Mouse (Mus musculus): ENCODE measurements around the gene Gm13279. TPM values are rescaled to one million over a fixed set of nuclear protein-coding genes. Genes with fewer than 3 reads are reported as not detected.

Gm13279 gene
- polyA plus RNA-seq, 1 experiment from 2014 or later, result not detected

DNA sequence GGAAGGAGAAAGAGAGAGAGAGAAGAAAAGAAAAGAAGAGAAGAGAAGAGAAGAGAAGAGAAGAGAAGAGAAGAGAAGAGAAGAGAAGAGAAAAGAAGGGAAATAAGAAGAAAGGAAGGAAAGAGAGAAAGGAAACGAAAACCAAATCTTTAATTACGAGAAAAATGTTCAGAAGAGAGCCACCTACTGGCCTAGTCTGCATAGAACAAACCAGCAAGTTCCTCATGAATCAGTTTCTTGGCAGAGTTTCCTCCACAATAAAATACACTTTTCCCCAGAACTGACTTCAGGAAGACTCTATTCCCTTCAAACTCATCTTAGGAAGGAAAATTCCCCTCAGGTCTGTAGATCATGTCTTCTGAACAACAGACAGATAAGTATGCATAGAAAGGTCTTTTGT lies 48.1 kb downstream of the Gm13279 start:
- H3K27me3 ChIP-seq (replicated peaks; ENCODE audit: control insufficient read depth, insufficient read depth, low read length), result no peaks in the 10 kb centered on the region
- H3K4me3 ChIP-seq (ENCODE audit: low read depth, low read length), result no peak overlapping the region
- no peaks in the 10 kb centered on the region for H3K4me1 ChIP-seq (replicated peaks; ENCODE audit: control insufficient read depth, insufficient read depth, low read length)
- no peak overlapping the region for H3K27ac ChIP-seq (ENCODE audit: low read depth)
- 58% methylated on average over 2 of the region's 2 CpGs for WGBS
- H3K36me3 ChIP-seq (ENCODE audit: control insufficient read depth, insufficient read depth, low read length), result no peaks in the 10 kb centered on the region
- H3K9ac ChIP-seq (ENCODE audit: low read length), result no peak overlapping the region
- DNase-seq (ENCODE audit: low spot score) (no peak), ATAC-seq (replicated peaks; ENCODE audit: low FRiP score, low TSS enrichment, low read depth) (no peak)
- no peaks in the 10 kb centered on the region for H3K9me3 ChIP-seq (ENCODE audit: control insufficient read depth, low read length)
- no peak overlapping the region for H3K4me2 ChIP-seq (ENCODE audit: low read length)

Other genes starting within 250 kb of the Gm13279 start
- gene Ifna15, start 239.2 kb upstream of the Gm13279 start, polyA plus RNA-seq (2014; fragmentation: Nextera tagmentation; extraction: Ambion mirVana), result not detected in 2 replicates
- not detected in 2 replicates for gene Ifna14, start 225.6 kb upstream of the Gm13279 start, polyA plus RNA-seq (2014; fragmentation: Nextera tagmentation; extraction: Ambion mirVana)
- not detected in 2 replicates for gene Ifna9, start 205.0 kb upstream of the Gm13279 start, polyA plus RNA-seq (2014; fragmentation: Nextera tagmentation; extraction: Ambion mirVana)
- not detected in 2 replicates for gene Ifna12, start 194.0 kb upstream of the Gm13279 start, polyA plus RNA-seq (2014; fragmentation: Nextera tagmentation; extraction: Ambion mirVana)
- gene C87499, start 163.0 kb upstream of the Gm13279 start, polyA plus RNA-seq (2014; fragmentation: Nextera tagmentation; extraction: Ambion mirVana), result not detected in 2 replicates
- not detected in 2 replicates for gene Ifna13, start 152.9 kb upstream of the Gm13279 start, polyA plus RNA-seq (2014; fragmentation: Nextera tagmentation; extraction: Ambion mirVana)
- not detected in 2 replicates for gene Ifna16, start 120.5 kb upstream of the Gm13279 start, polyA plus RNA-seq (2014; fragmentation: Nextera tagmentation; extraction: Ambion mirVana)
- not detected in 2 replicates for gene Ifna2, start 113.5 kb upstream of the Gm13279 start, polyA plus RNA-seq (2014; fragmentation: Nextera tagmentation; extraction: Ambion mirVana)
- not detected in 2 replicates for gene Ifnab, start 106.0 kb upstream of the Gm13279 start, polyA plus RNA-seq (2014; fragmentation: Nextera tagmentation; extraction: Ambion mirVana)
- 0.70 and 1.2 TPM in 2 replicates for gene Gm26566, start 75.6 kb upstream of the Gm13279 start, polyA plus RNA-seq (2014; fragmentation: Nextera tagmentation; extraction: Ambion mirVana)
- 97.9 and 106 TPM in 2 replicates for gene Klhl9, start 74.9 kb upstream of the Gm13279 start, polyA plus RNA-seq (2014; fragmentation: Nextera tagmentation; extraction: Ambion mirVana)
- not detected in 2 replicates for gene Gm13271, start 42.5 kb upstream of the Gm13279 start, polyA plus RNA-seq (2014; fragmentation: Nextera tagmentation; extraction: Ambion mirVana)
- 0.22 TPM in 1 of 2 replicates, not detected in the other for gene Gm13283, start 37.3 kb upstream of the Gm13279 start, polyA plus RNA-seq (2014; fragmentation: Nextera tagmentation; extraction: Ambion mirVana)
- not detected in 2 replicates for gene Gm13290, start 23.6 kb upstream of the Gm13279 start, polyA plus RNA-seq (2014; fragmentation: Nextera tagmentation; extraction: Ambion mirVana)
- not detected in 2 replicates for gene Gm13289, start 20.5 kb upstream of the Gm13279 start, polyA plus RNA-seq (2014; fragmentation: Nextera tagmentation; extraction: Ambion mirVana)
- 0.23 TPM in 1 of 2 replicates, not detected in the other for gene Gm13272, start 17.5 kb upstream of the Gm13279 start, polyA plus RNA-seq (2014; fragmentation: Nextera tagmentation; extraction: Ambion mirVana)
- gene Ifnz, start 15.3 kb upstream of the Gm13279 start, polyA plus RNA-seq (2014; fragmentation: Nextera tagmentation; extraction: Ambion mirVana), result 0.28 TPM in 1 of 2 replicates, not detected in the other
- gene Gm13276, start 11.7 kb upstream of the Gm13279 start, polyA plus RNA-seq (2014; fragmentation: Nextera tagmentation; extraction: Ambion mirVana), result 0.48 TPM in 1 of 2 replicates, not detected in the other
- gene Gm13277, start 8.8 kb upstream of the Gm13279 start, polyA plus RNA-seq (2014; fragmentation: Nextera tagmentation; extraction: Ambion mirVana), result not detected in 2 replicates
- not detected in 2 replicates for gene Gm13278, start 5.8 kb upstream of the Gm13279 start, polyA plus RNA-seq (2014; fragmentation: Nextera tagmentation; extraction: Ambion mirVana)
- not detected in 2 replicates for gene Gm13275, start 2.9 kb upstream of the Gm13279 start, polyA plus RNA-seq (2014; fragmentation: Nextera tagmentation; extraction: Ambion mirVana)
- gene Gm13285, start 2.3 kb downstream of the Gm13279 start, polyA plus RNA-seq (2014; fragmentation: Nextera tagmentation; extraction: Ambion mirVana), result 0.59 and 1.1 TPM in 2 replicates
- gene Gm13287, start 5.9 kb downstream of the Gm13279 start, polyA plus RNA-seq (2014; fragmentation: Nextera tagmentation; extraction: Ambion mirVana), result not detected in 2 replicates
- gene Gm13288, start 8.1 kb downstream of the Gm13279 start, polyA plus RNA-seq (2014; fragmentation: Nextera tagmentation; extraction: Ambion mirVana), result not detected in 2 replicates
- gene Ifna7, start 18.8 kb downstream of the Gm13279 start, polyA plus RNA-seq (2014; fragmentation: Nextera tagmentation; extraction: Ambion mirVana), result not detected in 2 replicates
- gene Ifna11, start 22.6 kb downstream of the Gm13279 start, polyA plus RNA-seq (2014; fragmentation: Nextera tagmentation; extraction: Ambion mirVana), result not detected in 2 replicates
- not detected in 2 replicates for gene Ifna6, start 30.0 kb downstream of the Gm13279 start, polyA plus RNA-seq (2014; fragmentation: Nextera tagmentation; extraction: Ambion mirVana)
- not detected in 2 replicates for gene Ifna5, start 38.1 kb downstream of the Gm13279 start, polyA plus RNA-seq (2014; fragmentation: Nextera tagmentation; extraction: Ambion mirVana)
- not detected in 2 replicates for gene Ifna4, start 44.5 kb downstream of the Gm13279 start, polyA plus RNA-seq (2014; fragmentation: Nextera tagmentation; extraction: Ambion mirVana)
- not detected in 2 replicates for gene Ifna1, start 52.7 kb downstream of the Gm13279 start, polyA plus RNA-seq (2014; fragmentation: Nextera tagmentation; extraction: Ambion mirVana)
- not detected in 2 replicates for gene Ifne, start 82.8 kb downstream of the Gm13279 start, polyA plus RNA-seq (2014; fragmentation: Nextera tagmentation; extraction: Ambion mirVana)

All from intestine, embryonic 14.5 days (tissue).